Mouse (Mus musculus) spleen, adult 2 months (tissue): Measurements from ENCODE around the gene Car6. TPM values are rescaled to one million over a fixed set of nuclear protein-coding genes. Genes with fewer than 3 reads are reported as not detected.

Experiments used
- DNase-seq, 2 experiments: peaks; one replicate each; pipeline versions ENCODE4 v3.0.0 to v3.0.0-alpha.2; 2012 to 2021; ENCODE audit warnings: low spot score in 2 of 2, low read depth in 1 of 2
- H3K27ac ChIP-seq: fragments of 200-500 bp; 2 replicates; pipeline ENCODE4 v1.5.1; 2012; ENCODE audit warnings: low read length, inconsistent platforms; ENCODE audit not compliant: insufficient read depth
- H3K27me3 ChIP-seq: fragments of 200-500 bp; 2 replicates; pipeline ENCODE4 v1.6.1; 2012; ENCODE audit warnings: mild to moderate bottlenecking, moderate library complexity, low read length, inconsistent platforms; ENCODE audit not compliant: control insufficient read depth, insufficient read depth
- H3K36me3 ChIP-seq: fragments of 200-500 bp; 2 replicates; pipeline ENCODE4 v1.6.1; 2012; ENCODE audit warnings: mild to moderate bottlenecking, low read length, inconsistent platforms; ENCODE audit not compliant: control insufficient read depth, insufficient read depth
- H3K4me1 ChIP-seq: fragments of 200-500 bp; 2 replicates; pipeline ENCODE4 v1.6.1; 2011; ENCODE audit warnings: inconsistent platforms; ENCODE audit not compliant: control insufficient read depth, insufficient read depth, insufficient read length
- H3K4me3 ChIP-seq: fragments of 200-500 bp; 2 replicates; pipeline ENCODE4 v1.5.1; 2011; ENCODE audit warnings: mild to moderate bottlenecking, inconsistent platforms; ENCODE audit not compliant: insufficient read depth, insufficient read length; ENCODE audit errors: extremely low read depth
- CTCF ChIP-seq: fragments of 200-500 bp; IDR thresholded peaks from 2 replicates; pipeline ENCODE4 v1.5.1; 2011; ENCODE audit warnings: mild to moderate bottlenecking, inconsistent platforms; ENCODE audit not compliant: insufficient read depth, insufficient read length, insufficient replicate concordance; ENCODE audit errors: extremely low read depth
- POLR2A ChIP-seq: fragments of 200-500 bp; IDR thresholded peaks from 2 replicates; pipeline ENCODE4 v1.6.1; 2011; ENCODE audit warnings: low read depth, low read length, inconsistent platforms
- WGBS: fragments of 180-500 bp; shearing (Covaris S2); methylation state at CpG from one replicate; pipeline ENCODE4 v1.1.7; 2018; 5-methylcytosine and 5-hydroxymethylcytosine counted together
- polyA plus RNA-seq: library from polyadenylated mRNA; depleted of rRNA; stranded (reverse); fragments of >200 nt; gene quantifications from 2 replicates; pipeline ENCODE4 v1.2.3, GENCODE M21; 2012

Car6 gene
- polyA plus RNA-seq, 1 experiment: not detected

DNA sequence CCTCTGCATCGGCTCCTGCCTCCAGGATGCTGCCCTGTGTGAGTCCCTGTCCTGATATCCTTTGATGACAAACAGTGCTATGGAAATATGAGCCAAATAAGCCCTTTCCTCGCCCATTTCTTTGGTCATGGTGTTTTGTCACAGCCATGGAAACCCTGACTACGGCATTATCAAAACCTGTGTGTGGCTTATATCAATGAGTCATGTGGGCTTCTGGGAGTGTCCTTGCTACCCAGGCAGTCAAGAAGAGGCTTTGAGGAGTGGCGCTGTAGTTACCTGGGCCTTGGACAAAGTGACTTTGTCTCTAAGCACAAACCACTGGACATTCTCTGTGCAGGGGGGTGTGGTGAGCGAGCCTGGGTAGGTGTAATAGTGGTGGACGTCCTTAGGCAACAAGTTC, 8.9 kb downstream of the Car6 start:
- WGBS: 83% methylated on average over 6 of the region's 6 CpGs
- H3K36me3 ChIP-seq: no peaks in the 10 kb centered on the region
- no peak overlapping the region for H3K27ac ChIP-seq
- no peaks in the 10 kb centered on the region for H3K27me3 ChIP-seq
- no peak overlapping the region for H3K4me3 ChIP-seq
- TF ChIP-seq CTCF (no peak), POLR2A (no peak)
- no peak for DNase-seq
- H3K4me1 ChIP-seq: no peaks in the 10 kb centered on the region

DNA sequence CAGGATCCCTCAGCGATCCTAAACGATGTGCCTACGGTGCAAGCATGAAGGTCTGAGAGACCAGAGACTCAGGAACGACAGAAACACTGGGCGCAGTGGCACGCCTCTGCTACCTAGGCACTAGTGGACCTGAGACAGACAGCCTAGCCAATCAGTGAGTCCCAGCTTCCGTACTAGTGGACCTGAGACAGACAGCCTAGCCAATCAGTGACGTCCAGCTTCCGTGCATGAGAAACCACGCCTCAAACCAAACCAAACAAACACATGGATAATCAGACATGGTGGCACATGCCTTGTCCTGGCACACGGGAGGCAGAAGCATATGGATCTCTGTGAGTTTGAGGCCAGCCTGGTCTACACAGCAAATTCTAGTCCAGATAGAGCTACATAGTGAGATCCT, 12.9 kb downstream of the Car6 start:
- no peaks in the 10 kb centered on the region for H3K4me1 ChIP-seq
- 71% methylated on average over 11 of the region's 11 CpGs for WGBS
- DNase-seq: no peak
- no peak overlapping the region for H3K27ac ChIP-seq
- H3K27me3 ChIP-seq: no peaks in the 10 kb centered on the region
- H3K4me3 ChIP-seq: no peak overlapping the region
- H3K36me3 ChIP-seq: no peaks in the 10 kb centered on the region
- TF ChIP-seq CTCF (no peak), POLR2A (no peak)

DNA sequence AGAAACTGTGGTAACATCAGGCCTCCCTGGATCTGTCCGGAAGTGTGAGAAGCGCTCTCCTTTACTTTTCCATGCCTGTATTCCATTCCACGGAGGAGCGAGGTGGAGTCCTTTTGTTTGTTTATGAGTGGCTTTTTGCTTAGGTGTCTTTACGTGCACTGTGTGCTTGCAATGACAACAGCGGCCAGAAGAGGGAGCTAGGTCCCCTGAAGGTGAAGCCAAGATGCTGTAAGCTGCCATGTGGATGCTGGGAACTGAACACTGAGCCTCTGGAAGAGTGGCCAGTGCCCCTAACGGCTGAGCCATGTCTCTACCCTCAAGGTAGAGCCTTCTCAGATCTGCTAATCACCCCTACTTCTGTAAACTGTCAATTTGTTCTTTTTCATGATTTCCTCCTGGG, 19.8 kb downstream of the Car6 start:
- TF ChIP-seq CTCF (no peak), POLR2A (no peak)
- no peak for DNase-seq
- no peak overlapping the region for H3K27ac ChIP-seq
- H3K4me3 ChIP-seq: no peak overlapping the region
- no peaks in the 10 kb centered on the region for H3K27me3 ChIP-seq
- H3K4me1 ChIP-seq: no peaks in the 10 kb centered on the region
- WGBS: 90% methylated on average over 7 of the region's 7 CpGs
- no peaks in the 10 kb centered on the region for H3K36me3 ChIP-seq

DNA sequence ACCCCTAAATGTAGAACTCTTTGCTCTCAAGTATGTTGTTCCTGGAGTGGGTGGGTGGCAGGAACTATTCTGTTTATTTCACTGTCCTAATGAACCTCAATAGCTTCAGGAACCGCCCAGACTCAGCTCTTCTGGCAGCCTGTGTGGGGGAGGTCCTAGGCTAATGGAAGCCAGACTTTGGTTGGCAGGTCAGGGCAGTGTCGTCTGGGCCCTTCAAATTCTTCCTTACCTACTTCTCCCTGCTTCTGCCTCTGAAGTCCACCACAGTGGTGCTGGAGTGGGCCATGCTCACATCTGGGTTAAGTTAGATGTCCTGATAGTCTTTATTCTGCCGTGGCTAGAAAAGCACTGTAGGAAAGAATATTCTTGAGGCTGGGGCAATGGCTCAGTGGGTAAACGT, 23.0 kb downstream of the Car6 start:
- TF ChIP-seq POLR2A (no peak), CTCF (no peak)
- DNase-seq: no peak
- Histone ChIP-seq H3K27me3 (no peaks in the 10 kb centered on the region), H3K4me3 (no peak overlapping the region), H3K4me1 (no peaks in the 10 kb centered on the region), H3K36me3 (no peaks in the 10 kb centered on the region), H3K27ac (no peak overlapping the region)
- whole genome bisulfite sequencing: 89% methylated on average over 4 of the region's 4 CpGs

DNA sequence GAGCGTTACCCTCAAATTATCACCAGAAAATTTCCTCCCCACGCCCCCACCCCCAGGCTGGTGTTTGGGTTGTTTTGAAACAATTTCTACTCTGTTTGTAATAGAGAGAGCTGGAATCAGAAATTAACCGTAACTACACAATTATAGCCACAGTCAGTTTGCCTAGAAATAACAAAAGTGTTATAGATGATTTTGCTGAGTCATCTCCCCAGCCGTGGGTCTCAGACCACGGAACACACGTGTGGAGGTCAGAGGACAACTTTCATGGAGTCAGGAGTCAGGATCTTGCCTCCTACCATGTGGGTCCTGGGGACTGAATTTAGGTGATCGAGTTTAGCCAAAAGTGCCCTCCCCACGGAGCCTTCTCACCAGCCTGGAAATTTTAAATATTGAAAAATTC, 24.0 kb downstream of the Car6 start:
- Histone ChIP-seq H3K36me3 (no peaks in the 10 kb centered on the region), H3K4me1 (no peaks in the 10 kb centered on the region), H3K27me3 (no peaks in the 10 kb centered on the region), H3K27ac (no peak overlapping the region), H3K4me3 (no peak overlapping the region)
- WGBS: 48% methylated on average over 8 of the region's 8 CpGs
- TF ChIP-seq POLR2A (no peak), CTCF (no peak)
- DNase-seq: no peak

DNA sequence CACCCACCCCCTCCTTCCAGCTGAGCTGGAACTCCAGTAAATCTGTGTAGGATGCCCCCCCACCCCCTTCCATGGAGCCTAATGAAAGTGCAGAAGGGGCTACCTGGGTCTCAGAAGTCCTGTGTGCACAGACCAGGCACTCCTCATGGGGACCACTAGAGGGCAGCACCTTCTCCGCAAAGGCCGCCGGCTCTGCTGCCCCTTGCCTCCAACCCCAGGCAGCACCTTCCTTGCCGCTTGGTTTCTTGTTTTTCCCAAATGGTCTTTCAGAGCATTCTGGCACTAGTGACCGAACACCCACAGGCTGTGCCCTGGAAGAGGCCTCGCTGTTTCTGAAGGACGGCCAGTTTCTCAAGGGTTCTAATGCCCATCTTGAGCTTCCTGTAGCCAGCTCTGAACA, 24.6 kb downstream of the Car6 start:
- Histone ChIP-seq H3K27me3 (no peaks in the 10 kb centered on the region), H3K4me1 (no peaks in the 10 kb centered on the region), H3K27ac (no peak overlapping the region), H3K36me3 (no peaks in the 10 kb centered on the region), H3K4me3 (no peak overlapping the region)
- DNase-seq: peak; percentile 18 to 19
- WGBS: 7% methylated on average over 7 of the region's 7 CpGs
- TF ChIP-seq POLR2A (no peak), CTCF (peak; percentile 96)

DNA sequence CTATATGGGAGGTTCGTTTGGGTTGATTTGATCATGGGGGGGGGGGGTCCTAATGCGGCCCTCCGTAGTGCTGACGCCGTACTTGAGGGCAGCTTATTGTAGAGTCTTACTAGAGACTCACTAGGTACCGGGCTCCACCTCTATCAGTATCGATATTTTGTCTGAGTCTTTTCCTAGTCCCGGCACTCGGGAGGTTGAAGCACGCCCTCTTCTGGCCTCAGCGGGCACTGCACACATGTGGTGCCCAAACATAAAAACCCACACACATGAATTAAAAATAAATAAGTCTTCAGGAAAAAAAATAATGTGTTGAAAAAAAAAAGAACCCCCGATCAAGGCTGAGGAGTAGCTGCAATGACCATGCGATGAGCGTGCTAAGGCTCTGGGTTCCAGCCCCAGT, 27.1 kb downstream of the Car6 start:
- TF ChIP-seq POLR2A: no peak
- TF ChIP-seq CTCF: no peak

DNA sequence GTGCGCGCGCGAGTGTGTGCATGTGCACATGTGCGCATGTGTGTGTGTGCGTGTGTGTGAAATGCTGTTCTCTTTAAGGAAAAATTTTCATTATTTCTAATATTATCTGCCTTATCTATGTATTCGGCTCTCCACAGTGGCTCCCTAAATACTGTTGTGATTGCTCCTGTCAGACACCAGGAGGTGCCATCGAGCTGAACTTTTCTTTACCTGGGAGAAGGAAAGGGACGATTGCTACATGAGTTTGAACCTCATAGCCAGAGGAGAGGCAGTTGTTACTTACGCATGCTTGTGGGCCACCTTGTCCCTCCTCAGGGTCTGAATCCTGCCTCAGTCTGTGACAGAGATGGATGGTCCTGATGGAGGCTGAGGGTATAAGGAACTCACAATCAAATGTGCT, 27.9 kb downstream of the Car6 start:
- TF ChIP-seq POLR2A: no peak
- TF ChIP-seq CTCF: peak; percentile 55; the same call in 1 of the 2 replicates
- H3K27ac ChIP-seq: no peak overlapping the region
- no peaks in the 10 kb centered on the region for H3K36me3 ChIP-seq
- H3K4me1 ChIP-seq: no peaks in the 10 kb centered on the region
- no peak overlapping the region for H3K4me3 ChIP-seq
- DNase-seq: peak; percentile 11 to 30
- H3K27me3 ChIP-seq: no peaks in the 10 kb centered on the region
- WGBS: 55% methylated on average over 10 of the region's 10 CpGs

More for the DNA sequence above, 27.1 kb downstream of the Car6 start:
- Histone ChIP-seq H3K36me3 (no peaks in the 10 kb centered on the region), H3K4me3 (no peak overlapping the region), H3K27me3 (no peaks in the 10 kb centered on the region), H3K4me1 (no peaks in the 10 kb centered on the region), H3K27ac (no peak overlapping the region)
- 94% methylated on average over 14 of the region's 14 CpGs for WGBS
- DNase-seq: no peak
